Mouse (Mus musculus) embryonic facial prominence, embryonic 13.5 days (tissue): Measurements from ENCODE around the gene Fryl. TPM values are rescaled to one million over a fixed set of nuclear protein-coding genes. Genes with fewer than 3 reads are reported as not detected.

ENCODE experiments used
- ATAC-seq: fragments of 200-750 bp; cut with Nextera tagmentation; 2 replicates; pipeline ENCODE4 v1.8.0; 2017; ENCODE audit warnings: low read depth; ENCODE audit not compliant: insufficient number of reproducible peaks, insufficient read depth, low FRiP score, low TSS enrichment
- H3K27ac ChIP-seq: fragments of 300-500 bp; sonication (generic); 2 replicates; pipeline ENCODE4 v1.5.1; 2015; ENCODE audit warnings: moderate library complexity, mild to moderate bottlenecking, inconsistent platforms
- H3K27me3 ChIP-seq: fragments of 300-500 bp; sonication (generic); 2 replicates; pipeline ENCODE4 v1.6.1; 2015; ENCODE audit warnings: mild to moderate bottlenecking, inconsistent platforms
- H3K36me3 ChIP-seq: fragments of 300-500 bp; sonication (generic); 2 replicates; pipeline ENCODE4 v1.6.1; 2015; ENCODE audit warnings: mild to moderate bottlenecking, inconsistent platforms
- H3K4me1 ChIP-seq: fragments of 300-500 bp; sonication (generic); 2 replicates; pipeline ENCODE4 v1.6.1; 2015; ENCODE audit warnings: inconsistent platforms
- H3K4me2 ChIP-seq: fragments of 300-500 bp; sonication (generic); 2 replicates; pipeline ENCODE4 v1.6.1; 2015; ENCODE audit warnings: moderate library complexity, mild to moderate bottlenecking, inconsistent platforms
- H3K4me3 ChIP-seq: fragments of 300-500 bp; sonication (generic); 2 replicates; pipeline ENCODE4 v1.5.1; 2015; ENCODE audit warnings: mild to moderate bottlenecking, inconsistent platforms
- H3K9ac ChIP-seq: fragments of 300-500 bp; sonication (generic); 2 replicates; pipeline ENCODE4 v1.6.1; 2015; ENCODE audit warnings: mild to moderate bottlenecking, inconsistent platforms
- H3K9me3 ChIP-seq: fragments of 300-500 bp; sonication (generic); 2 replicates; pipeline ENCODE4 v1.6.1; 2016; ENCODE audit warnings: inconsistent platforms
- WGBS: fragments of 180-500 bp; shearing (Covaris S2); methylation state at CpG from one replicate; pipeline ENCODE4 v1.1.7; 2015; ENCODE audit warnings: mixed read lengths; 5-methylcytosine and 5-hydroxymethylcytosine counted together
- polyA plus RNA-seq: library from polyadenylated mRNA; unstranded; fragments of >200 nt; fragmentation: Nextera tagmentation; extraction: Ambion mirVana; gene quantifications from 2 replicates; pipeline ENCODE4 v1.2.1, GENCODE M21; 2015

The Fryl gene
- polyA plus RNA-seq, 1 experiment from 2014 or later: 30.2 TPM

DNA sequence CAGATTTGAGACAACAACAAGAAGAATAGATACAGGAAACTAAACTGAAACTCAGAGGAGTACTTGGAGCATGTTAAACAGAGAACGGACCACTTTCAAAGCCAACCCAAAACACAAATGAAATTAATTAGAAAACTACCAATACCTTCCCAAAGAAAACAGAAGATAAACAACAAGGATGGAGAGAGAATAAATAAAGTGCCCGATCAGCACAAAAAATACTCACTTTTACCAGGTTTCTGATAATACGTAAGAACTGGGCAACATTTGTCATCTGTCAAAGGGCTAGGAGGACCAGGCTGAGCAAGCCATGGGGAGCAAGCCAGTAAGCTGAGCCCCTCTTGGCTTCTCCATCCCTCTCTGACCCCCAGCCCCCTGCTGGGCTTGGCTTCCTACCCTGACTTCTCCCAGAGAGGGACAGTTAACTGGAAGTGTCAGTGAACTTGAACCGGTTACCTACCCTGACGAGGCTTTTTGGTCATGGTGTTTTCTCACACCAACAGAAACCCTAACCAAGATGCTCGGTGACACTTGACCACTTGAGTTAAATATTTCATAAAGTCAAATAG, 105.5 kb downstream of the Fryl start:
- WGBS: 86% methylated on average over 6 of the region's 6 CpGs

GRCm38 (mm10) chr5:73144987-73145386, 111.4 kb downstream of the Fryl start:
- 88% methylated on average over 11 of the region's 11 CpGs for WGBS
- Histone ChIP-seq H3K27me3 (no peaks in the 10 kb centered on the region), H3K4me2 (no peak overlapping the region), H3K9ac (no peak overlapping the region), H3K9me3 (no peaks in the 10 kb centered on the region), H3K36me3 (peaks cover 20% of the 10 kb centered on the region), H3K27ac (no peak overlapping the region), H3K4me3 (no peak overlapping the region), H3K4me1 (no peaks in the 10 kb centered on the region)
- ATAC-seq: no peak

More for the DNA sequence above, 105.5 kb downstream of the Fryl start:
- H3K9me3 ChIP-seq: no peaks in the 10 kb centered on the region
- peaks cover 13% of the 10 kb centered on the region for H3K36me3 ChIP-seq
- no peak overlapping the region for H3K4me2 ChIP-seq
- H3K27ac ChIP-seq: no peak overlapping the region
- H3K27me3 ChIP-seq: no peaks in the 10 kb centered on the region
- no peak overlapping the region for H3K4me3 ChIP-seq
- peaks cover 5% of the 10 kb centered on the region for H3K4me1 ChIP-seq
- ATAC-seq: no peak
- H3K9ac ChIP-seq: no peak overlapping the region

DNA sequence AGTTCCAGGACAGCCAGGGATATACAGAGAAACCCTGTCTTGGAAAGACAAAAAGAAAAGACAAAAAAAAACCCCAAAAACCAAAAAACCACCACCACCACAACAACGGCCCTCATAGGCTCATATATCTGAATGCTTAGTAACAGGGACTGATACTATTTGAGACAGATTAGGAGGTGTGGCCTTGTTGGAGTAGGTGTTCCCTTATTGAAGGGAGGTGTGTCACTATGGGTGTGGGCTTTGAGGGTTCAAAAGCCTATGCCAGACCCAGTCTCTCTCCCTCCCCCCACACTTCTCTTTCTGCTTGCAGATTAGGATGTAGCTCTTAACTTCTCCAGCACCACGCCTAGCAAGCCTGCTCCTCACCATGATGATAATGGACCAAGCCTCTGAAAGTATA, 114.7 kb downstream of the Fryl start:
- no peak for ATAC-seq
- Histone ChIP-seq H3K4me1 (no peaks in the 10 kb centered on the region), H3K9me3 (no peaks in the 10 kb centered on the region), H3K27me3 (no peaks in the 10 kb centered on the region), H3K27ac (no peak overlapping the region), H3K4me3 (no peak overlapping the region), H3K36me3 (peaks cover 12% of the 10 kb centered on the region), H3K4me2 (no peak overlapping the region), H3K9ac (no peak overlapping the region)
- WGBS: 98% methylated on average over 2 of the region's 2 CpGs

- no peaks in the 10 kb centered on the region for H3K27me3 ChIP-seq
- H3K4me2 ChIP-seq: no peak overlapping the region
- peaks cover 7% of the 10 kb centered on the region for H3K36me3 ChIP-seq
- 94% methylated on average over 8 of the region's 8 CpGs for WGBS
- H3K9me3 ChIP-seq: no peaks in the 10 kb centered on the region
- H3K4me3 ChIP-seq: no peak overlapping the region
- no peak overlapping the region for H3K9ac ChIP-seq
- no peak overlapping the region for H3K27ac ChIP-seq
- no peak for ATAC-seq
- no peaks in the 10 kb centered on the region for H3K4me1 ChIP-seq
Measured at GRCm38 (mm10) chr5:73141161-73141560, 115.3 kb downstream of the Fryl start.

GRCm38 (mm10) chr5:73137561-73137960, 118.9 kb downstream of the Fryl start:
- Histone ChIP-seq H3K4me2 (no peak overlapping the region), H3K27ac (no peak overlapping the region), H3K9ac (no peak overlapping the region), H3K27me3 (no peaks in the 10 kb centered on the region), H3K4me3 (no peak overlapping the region), H3K36me3 (peaks cover 6% of the 10 kb centered on the region; the same call in 1 of the 2 replicates), H3K4me1 (no peaks in the 10 kb centered on the region), H3K9me3 (no peaks in the 10 kb centered on the region)
- 78% methylated on average over 9 of the region's 9 CpGs for WGBS
- ATAC-seq: no peak

- 81% methylated on average over 2 of the region's 2 CpGs for WGBS
- H3K27ac ChIP-seq: no peak overlapping the region
- no peak overlapping the region for H3K4me2 ChIP-seq
- H3K36me3 ChIP-seq: peaks cover 2% of the 10 kb centered on the region; the same call in 1 of the 2 replicates
- H3K4me1 ChIP-seq: no peaks in the 10 kb centered on the region
- H3K27me3 ChIP-seq: no peaks in the 10 kb centered on the region
- H3K9me3 ChIP-seq: no peaks in the 10 kb centered on the region
- no peak overlapping the region for H3K4me3 ChIP-seq
- no peak overlapping the region for H3K9ac ChIP-seq
- no peak for ATAC-seq
Measured at GRCm38 (mm10) chr5:73135959-73136358, 120.5 kb downstream of the Fryl start.

GRCm38 (mm10) chr5:73135131-73135530, 121.3 kb downstream of the Fryl start:
- Histone ChIP-seq H3K4me1 (no peaks in the 10 kb centered on the region), H3K4me3 (no peak overlapping the region), H3K36me3 (no peaks in the 10 kb centered on the region), H3K27ac (no peak overlapping the region), H3K9me3 (no peaks in the 10 kb centered on the region), H3K27me3 (no peaks in the 10 kb centered on the region), H3K4me2 (no peak overlapping the region), H3K9ac (no peak overlapping the region)
- no peak for ATAC-seq
- 91% methylated on average over 11 of the region's 11 CpGs for WGBS

- H3K27ac ChIP-seq: no peak overlapping the region
- no peaks in the 10 kb centered on the region for H3K4me1 ChIP-seq
- no peak overlapping the region for H3K9ac ChIP-seq
- no peaks in the 10 kb centered on the region for H3K27me3 ChIP-seq
- ATAC-seq: no peak
- WGBS: 45% methylated on average over 5 of the region's 5 CpGs
- no peak overlapping the region for H3K4me2 ChIP-seq
- no peaks in the 10 kb centered on the region for H3K9me3 ChIP-seq
- peaks cover 3% of the 10 kb centered on the region for H3K36me3 ChIP-seq
- no peak overlapping the region for H3K4me3 ChIP-seq
Measured at GRCm38 (mm10) chr5:73133833-73134185, 122.6 kb downstream of the Fryl start.

GRCm38 (mm10) chr5:73132998-73133832, 123.2 kb downstream of the Fryl start:
- no peak for ATAC-seq
- Histone ChIP-seq H3K4me1 (no peaks in the 10 kb centered on the region), H3K4me2 (no peak overlapping the region), H3K9me3 (no peaks in the 10 kb centered on the region), H3K4me3 (no peak overlapping the region), H3K9ac (no peak overlapping the region), H3K36me3 (peaks cover 9% of the 10 kb centered on the region), H3K27ac (no peak overlapping the region), H3K27me3 (no peaks in the 10 kb centered on the region)
- 92% methylated on average over 29 of the region's 29 CpGs for WGBS

DNA sequence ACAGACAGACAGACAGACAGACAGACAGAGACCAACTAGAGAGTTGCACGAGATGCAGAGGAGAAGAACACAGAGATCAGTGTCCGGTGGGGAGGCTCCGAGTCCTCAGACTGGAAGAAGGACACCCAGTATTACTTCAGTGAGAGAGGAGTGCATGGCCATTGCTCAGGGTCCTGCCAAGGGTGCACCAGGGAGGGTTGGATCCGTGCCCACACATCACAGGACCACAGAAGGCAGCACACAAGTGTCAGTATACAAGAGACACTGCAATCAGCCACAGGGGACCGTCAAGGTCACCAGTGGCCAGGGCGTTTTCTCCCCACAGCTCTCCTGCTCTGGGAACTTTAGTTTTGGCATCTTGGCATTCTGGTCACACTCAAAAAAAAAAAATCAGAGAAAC, 125.4 kb downstream of the Fryl start:
- Histone ChIP-seq H3K27me3 (no peaks in the 10 kb centered on the region), H3K4me2 (no peak overlapping the region), H3K9me3 (no peaks in the 10 kb centered on the region), H3K27ac (no peak overlapping the region), H3K4me1 (no peaks in the 10 kb centered on the region), H3K9ac (no peak overlapping the region), H3K36me3 (peaks cover 14% of the 10 kb centered on the region), H3K4me3 (no peak overlapping the region)
- WGBS: 86% methylated on average over 6 of the region's 6 CpGs
- ATAC-seq: no peak

- H3K4me2 ChIP-seq: no peak overlapping the region
- H3K27me3 ChIP-seq: no peaks in the 10 kb centered on the region
- H3K4me1 ChIP-seq: no peaks in the 10 kb centered on the region
- H3K36me3 ChIP-seq: peaks cover 16% of the 10 kb centered on the region
- H3K27ac ChIP-seq: no peak overlapping the region
- no peak overlapping the region for H3K4me3 ChIP-seq
- no peak for ATAC-seq
- WGBS: 77% methylated on average over 5 of the region's 5 CpGs
- H3K9ac ChIP-seq: no peak overlapping the region
- no peaks in the 10 kb centered on the region for H3K9me3 ChIP-seq
Measured at GRCm38 (mm10) chr5:73129871-73130270, 126.5 kb downstream of the Fryl start.
